Mouse (Mus musculus) liver, embryonic 14.5 days (tissue): ENCODE measurements at regions not wholly inside any gene's neighbourhood (a gene's known extent, or its start where the extent isn't known, plus 50 kb on each side); places are given as distances from the start of the nearest gene placed in this dataset.

Experiments used
- CTCF ChIP-seq: IDR thresholded peaks from 2 replicates; pipeline ENCODE4 v1.5.1; 2016; ENCODE audit warnings: antibody characterized with exemption, low read depth, control low read depth
- EP300 ChIP-seq: IDR thresholded peaks from 2 replicates; pipeline ENCODE4 v1.6.1; 2016; ENCODE audit warnings: antibody characterized with exemption, low read depth

- TF ChIP-seq CTCF (no peak), EP300 (no peak)
These were observed 94.3 kb downstream of the Tmx1 start for GRCm38 (mm10) chr12:70547199-70547598.
